ENCODE assay signal across 12 mouse cellular contexts in genomic region chr7:68382187-68382586, GRCm38 (mm10).
DNase-seq lines count a peak whose midpoint lies in the region; ATAC-seq and TF ChIP-seq lines count a peak whose summit lies in the region.
"Had no signal": no experiment of that assay in that cellular context is flagged by ENCODE, and none has a peak within 500 bp of the region (broad histone marks: within the 10 kb centered on the region; RNA-seq: fewer than 3 reads in every experiment).

No protein-coding gene starts in this region.

- peak overlapping the region; percentile 43 for H3K4me2 ChIP-seq in heart, embryonic 11.5 days
- no peak overlapping the region for H3K4me2 ChIP-seq in liver, postnatal 0 days (ENCODE audit: low read depth, low read length)
- no peak overlapping the region for H3K4me2 ChIP-seq in liver, embryonic 11.5 days
- H3K4me2 ChIP-seq in hindbrain, embryonic 16.5 days (ENCODE audit: low read length) = no peak overlapping the region
- no peak overlapping the region for H3K4me2 ChIP-seq in midbrain, postnatal 0 days (ENCODE audit: low read depth, low read length, poor library complexity, severe bottlenecking)

- no peak overlapping the region for H3K9ac ChIP-seq in heart, embryonic 11.5 days (ENCODE audit: low read depth, low read length)
- no peak overlapping the region for H3K9ac ChIP-seq in liver, postnatal 0 days (replicated peaks)
- no peak overlapping the region for H3K9ac ChIP-seq in liver, embryonic 11.5 days (ENCODE audit: low read depth, low read length)
- H3K9ac ChIP-seq in hindbrain, embryonic 16.5 days (ENCODE audit: low read depth, low read length) = no peak overlapping the region
- H3K9ac ChIP-seq in midbrain, postnatal 0 days (replicated peaks; ENCODE audit: low read length, poor library complexity, severe bottlenecking) = no peak overlapping the region
- H3K9ac ChIP-seq: forebrain, postnatal 0 days had no signal

- H3K27ac ChIP-seq in heart, embryonic 11.5 days (ENCODE audit: low read depth, low read length) = no peak overlapping the region
- H3K27ac ChIP-seq in liver, postnatal 0 days (ENCODE audit: low read depth) = no peak overlapping the region
- H3K27ac ChIP-seq in liver, embryonic 11.5 days (ENCODE audit: low read depth, low read length) = no peak overlapping the region
- H3K27ac ChIP-seq in hindbrain, embryonic 16.5 days (ENCODE audit: low read depth, low read length) = no peak overlapping the region
- H3K27ac ChIP-seq in midbrain, postnatal 0 days (ENCODE audit: low read depth, low read length) = no peak overlapping the region

- 0 out of 2 replicates have a peak, but pooled peaks have one; percentile 28 for ATAC-seq in heart, embryonic 11.5 days (replicated peaks; ENCODE audit: insufficient number of reproducible peaks, low FRiP score, low TSS enrichment)
- ATAC-seq in liver, postnatal 0 days = no peak
- ATAC-seq in liver, embryonic 11.5 days (replicated peaks; ENCODE audit: low FRiP score) = no peak
- ATAC-seq in hindbrain, embryonic 16.5 days = peak; percentile 45; the same call in 1 of the 2 replicates
- ATAC-seq in midbrain, postnatal 0 days (ENCODE audit: low FRiP score) = no peak
- ATAC-seq: forebrain, postnatal 0 days had no signal

- TF ChIP-seq EP300 in liver, postnatal 0 days (IDR thresholded peaks at IDR 0.05; ENCODE audit: low read depth) = no peak

- H3K27me3 ChIP-seq in heart, embryonic 11.5 days (ENCODE audit: control insufficient read depth, insufficient read depth, low read length) = peaks cover 9% of the 10 kb centered on the region; the same call in 1 of the 2 replicates
- 0 out of 2 replicates have a peak, but pooled peaks cover 3% of the 10 kb centered on the region for H3K27me3 ChIP-seq in liver, postnatal 0 days (ENCODE audit: insufficient read depth, low read length)
- H3K27me3 ChIP-seq in liver, embryonic 11.5 days (replicated peaks; ENCODE audit: control insufficient read depth, insufficient read depth, low read length) = no peaks in the 10 kb centered on the region; the same call in 1 of the 2 replicates
- H3K27me3 ChIP-seq in hindbrain, embryonic 16.5 days (replicated peaks; ENCODE audit: control insufficient read depth, insufficient read depth, low read length) = no peaks in the 10 kb centered on the region
- H3K27me3 ChIP-seq in midbrain, postnatal 0 days (ENCODE audit: insufficient read depth, low read length) = no peaks in the 10 kb centered on the region

- no peaks in the 10 kb centered on the region for H3K9me3 ChIP-seq in heart, embryonic 11.5 days (replicated peaks; ENCODE audit: control insufficient read depth, low read length)
- no peaks in the 10 kb centered on the region for H3K9me3 ChIP-seq in liver, postnatal 0 days (ENCODE audit: low read length)
- H3K9me3 ChIP-seq in liver, embryonic 11.5 days (ENCODE audit: control insufficient read depth, low read length) = no peaks in the 10 kb centered on the region
- H3K9me3 ChIP-seq in hindbrain, embryonic 16.5 days (ENCODE audit: control insufficient read depth, low read length) = no peaks in the 10 kb centered on the region
- H3K9me3 ChIP-seq in midbrain, postnatal 0 days (ENCODE audit: low read length) = no peaks in the 10 kb centered on the region

- intact Hi-C loops in heart, postnatal 10 days (cut with DNase I) = no loop called here

- H3K4me1 ChIP-seq in heart, embryonic 11.5 days (ENCODE audit: control insufficient read depth, insufficient read depth, low read length) = no peaks in the 10 kb centered on the region
- no peaks in the 10 kb centered on the region for H3K4me1 ChIP-seq in liver, postnatal 0 days (ENCODE audit: insufficient read depth)
- H3K4me1 ChIP-seq in liver, embryonic 11.5 days (replicated peaks; ENCODE audit: control insufficient read depth, insufficient read depth, low read length) = 0 out of 2 replicates have a peak, but pooled peaks cover 2% of the 10 kb centered on the region
- H3K4me1 ChIP-seq in hindbrain, embryonic 16.5 days (ENCODE audit: control insufficient read depth, insufficient read depth, low read depth, low read length) = no peaks in the 10 kb centered on the region
- H3K4me1 ChIP-seq in midbrain, postnatal 0 days (ENCODE audit: insufficient read depth, low read length) = no peaks in the 10 kb centered on the region

- TF ChIP-seq CTCF in liver, postnatal 0 days (IDR thresholded peaks at IDR 0.05; ENCODE audit: low read depth) = no peak
- TF ChIP-seq CTCF in midbrain, postnatal 0 days (IDR thresholded peaks at IDR 0.05) = no peak

- no peak overlapping the region for H3K4me3 ChIP-seq in heart, embryonic 11.5 days (ENCODE audit: low read depth, low read length)
- no peak overlapping the region for H3K4me3 ChIP-seq in liver, postnatal 0 days (ENCODE audit: low read depth, low read length)
- H3K4me3 ChIP-seq in liver, embryonic 11.5 days (ENCODE audit: low read depth, low read length) = no peak overlapping the region
- H3K4me3 ChIP-seq in hindbrain, embryonic 16.5 days (ENCODE audit: low read length) = no peak overlapping the region
- no peak overlapping the region for H3K4me3 ChIP-seq in midbrain, postnatal 0 days (ENCODE audit: low read depth, low read length)
- H3K4me3 ChIP-seq: myocyte had no signal

- DNase-seq in heart, postnatal 10 days = no peak
- peak; percentile 59 for DNase-seq in liver, postnatal 0 days
- DNase-seq in liver, embryonic 11.5 days (ENCODE audit: low spot score) = no peak
- peak; percentile 10 for DNase-seq in midbrain, postnatal 0 days (ENCODE audit: low spot score)
- DNase-seq in frontal cortex, postnatal 36 days (ENCODE audit: low spot score in 2 of 2) = no peak
- DNase-seq in adrenal gland, postnatal 36 days = no peak
- DNase-seq: forebrain, postnatal 0 days; kidney, postnatal 10 days; thymus, adult 2 months had no signal

- no peaks in the 10 kb centered on the region for H3K36me3 ChIP-seq in heart, embryonic 11.5 days (ENCODE audit: control insufficient read depth, insufficient read depth, low read length)
- no peaks in the 10 kb centered on the region for H3K36me3 ChIP-seq in liver, postnatal 0 days (replicated peaks; ENCODE audit: insufficient read depth, low read length)
- H3K36me3 ChIP-seq in liver, embryonic 11.5 days (ENCODE audit: control insufficient read depth, insufficient read depth, low read length) = no peaks in the 10 kb centered on the region
- H3K36me3 ChIP-seq in hindbrain, embryonic 16.5 days (ENCODE audit: control insufficient read depth, insufficient read depth, low read length) = no peaks in the 10 kb centered on the region
- no peaks in the 10 kb centered on the region for H3K36me3 ChIP-seq in midbrain, postnatal 0 days (ENCODE audit: insufficient read depth, low read length)

- WGBS in heart, embryonic 11.5 days (ENCODE audit: insufficient replicate concordance) = 16% methylated on average over 9 of the region's 9 CpGs
- 44% methylated on average over 9 of the region's 9 CpGs for whole genome bisulfite sequencing in liver, postnatal 0 days (ENCODE audit: insufficient replicate concordance)
- WGBS in liver, embryonic 11.5 days = 32% methylated on average over 9 of the region's 9 CpGs
- WGBS in hindbrain, embryonic 16.5 days = 25% methylated on average over 9 of the region's 9 CpGs
- WGBS in midbrain, postnatal 0 days = 26% methylated on average over 9 of the region's 9 CpGs

Comparison
In these comparisons a context has a peak if more than half of its experiments do, and no peak if none do; other contexts are left out.
1. DNase-seq: peak in liver, postnatal 0 days (single experiment) and midbrain, postnatal 0 days (single experiment); none in heart, postnatal 10 days (0 of 2), liver, embryonic 11.5 days (single experiment), frontal cortex, postnatal 36 days (0 of 2) and adrenal gland, postnatal 36 days (0 of 2).
2. ATAC-seq: peak in heart, embryonic 11.5 days (single experiment) and hindbrain, embryonic 16.5 days (single experiment); none in liver, postnatal 0 days (single experiment), liver, embryonic 11.5 days (single experiment) and midbrain, postnatal 0 days (single experiment).